ENCODE assay signal across 29 mouse cellular contexts in the genomic region with DNA sequence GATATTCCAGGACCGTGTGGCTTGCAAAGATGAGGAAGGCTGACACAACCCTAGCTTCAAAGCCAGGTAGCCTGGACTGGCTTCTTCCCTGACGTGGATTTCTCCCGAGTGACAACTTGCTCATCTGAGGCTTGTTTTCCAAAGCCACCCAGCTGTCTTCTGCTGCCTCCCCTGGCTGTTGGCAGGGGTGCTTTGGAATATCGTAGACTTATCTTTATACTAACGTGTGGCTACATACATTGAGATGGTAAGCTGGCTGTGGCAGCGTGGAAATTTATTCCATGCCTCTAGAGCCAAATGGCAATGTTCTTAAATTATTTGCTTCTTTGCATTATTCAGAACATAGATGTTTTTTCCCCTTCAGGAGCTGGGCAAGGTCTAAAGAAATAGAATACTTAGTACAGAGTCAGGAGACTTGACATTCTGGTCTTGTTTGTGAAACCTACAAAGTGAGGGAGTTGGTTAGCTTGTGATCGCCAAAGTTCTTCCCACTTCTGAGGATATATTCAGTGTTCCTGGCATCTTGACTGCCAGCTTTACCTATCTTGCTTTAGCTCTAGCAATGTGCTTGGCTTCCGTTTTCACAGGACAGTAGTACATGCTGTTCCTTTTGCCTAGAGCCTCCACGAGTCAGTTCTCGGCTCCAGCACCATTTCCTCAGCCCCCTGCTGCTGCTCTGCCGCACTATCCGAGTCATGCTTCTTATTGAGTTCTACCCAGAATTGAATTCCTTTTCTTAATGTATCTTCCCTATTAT.
DNase-seq lines count a peak whose midpoint lies in the region; ATAC-seq and TF ChIP-seq lines count a peak whose summit lies in the region.
"Had no signal": no experiment of that assay in that cellular context is flagged by ENCODE, and none has a peak within 500 bp of the region (broad histone marks: within the 10 kb centered on the region; RNA-seq: fewer than 3 reads in every experiment).

No protein-coding gene starts in this region.

- H3K27me3 ChIP-seq in midbrain, embryonic 13.5 days: no peaks in the 10 kb centered on the region
- H3K27me3 ChIP-seq: embryonic facial prominence, embryonic 12.5 days; heart, embryonic 12.5 days; hindbrain, embryonic 15.5 days; limb, embryonic 13.5 days; lung, embryonic 15.5 days had no signal

- TF ChIP-seq CTCF in cortical plate, adult 2 months (IDR thresholded peaks at IDR 0.05; ENCODE audit: extremely low read depth, insufficient read depth, low read length): no peak

- H3K36me3 ChIP-seq in midbrain, embryonic 13.5 days: peaks cover 16% of the 10 kb centered on the region; the same call in 1 of the 2 replicates
- H3K36me3 ChIP-seq: embryonic facial prominence, embryonic 12.5 days; G1E; heart, embryonic 12.5 days; limb, embryonic 13.5 days; lung, embryonic 15.5 days; midbrain, embryonic 10.5 days had no signal

- H3K4me3 ChIP-seq in cortical plate, adult 2 months (ENCODE audit: insufficient read depth, low read length): no peak overlapping the region
- no peak overlapping the region for H3K4me3 ChIP-seq in midbrain, embryonic 13.5 days (replicated peaks)
- H3K4me3 ChIP-seq: embryonic facial prominence, embryonic 12.5 days; heart, adult 2 months; heart, embryonic 12.5 days; hindbrain, embryonic 15.5 days; limb, embryonic 13.5 days; lung, embryonic 15.5 days; midbrain, embryonic 10.5 days had no signal

- no peak for TF ChIP-seq POLR2A in cortical plate, adult 2 months (IDR thresholded peaks at IDR 0.05; ENCODE audit: extremely low read depth, insufficient read depth, low read length)

- intact Hi-C loops in left cerebral cortex, postnatal 4 days (cut with DNase I): no loop called here

- H3K4me1 ChIP-seq in cortical plate, adult 2 months (ENCODE audit: control insufficient read depth, insufficient read depth, low read length): no peaks in the 10 kb centered on the region; the same call in 1 of the 2 replicates
- H3K4me1 ChIP-seq in midbrain, embryonic 13.5 days (replicated peaks): no peaks in the 10 kb centered on the region
- H3K4me1 ChIP-seq: embryonic facial prominence, embryonic 12.5 days; heart, embryonic 12.5 days; hindbrain, embryonic 15.5 days; limb, embryonic 13.5 days; lung, embryonic 15.5 days; midbrain, embryonic 10.5 days had no signal

- H3K9me3 ChIP-seq in midbrain, embryonic 13.5 days: no peaks in the 10 kb centered on the region
- H3K9me3 ChIP-seq: embryonic facial prominence, embryonic 12.5 days; G1E; heart, embryonic 12.5 days; hindbrain, embryonic 15.5 days; limb, embryonic 13.5 days; lung, embryonic 15.5 days; midbrain, embryonic 10.5 days had no signal

- DNase-seq in frontal cortex, postnatal 25 days (ENCODE audit: low spot score in 2 of 2): no peak
- peak; percentile 29 for DNase-seq in left cerebral cortex, adult 11 months (ENCODE audit: low spot score)
- no peak for DNase-seq in left cerebral cortex, postnatal 4 days
- DNase-seq in telencephalon, adult 2 months (ENCODE audit: low read depth, low spot score): peak; percentile 82
- DNase-seq: adrenal gland, postnatal 10 days; cerebellum, adult 11 months; cerebellum, adult 9-10 months; cerebellum, postnatal 36 days; embryo, embryonic 11 days; heart, adult 2 months; kidney, adult 11 months; kidney, postnatal 14 days; thymus, adult 18-20 months; thymus, postnatal 25 days had no signal

- peak overlapping the region; percentile 21; the same call in 1 of the 2 replicates for H3K27ac ChIP-seq in cortical plate, adult 2 months (ENCODE audit: insufficient read depth, low read length)
- no peak overlapping the region for H3K27ac ChIP-seq in midbrain, embryonic 13.5 days
- H3K27ac ChIP-seq: embryonic facial prominence, embryonic 12.5 days; heart, adult 2 months; hindbrain, embryonic 15.5 days; limb, embryonic 13.5 days; lung, embryonic 15.5 days; midbrain, embryonic 10.5 days had no signal

- ATAC-seq in frontal cortex, adult (ENCODE audit: low TSS enrichment): peak; percentile 89
- no peak for ATAC-seq in midbrain, embryonic 13.5 days
- ATAC-seq: forebrain, embryonic 16.5 days; inflammation-experienced regulatory T-cells, adult 6 months; midbrain, embryonic 16.5 days; Patski had no signal

- H3K4me2 ChIP-seq in midbrain, embryonic 13.5 days (replicated peaks): no peak overlapping the region
- H3K4me2 ChIP-seq: embryonic facial prominence, embryonic 12.5 days; heart, embryonic 12.5 days; hindbrain, embryonic 15.5 days; limb, embryonic 13.5 days; liver, embryonic 11.5 days; lung, embryonic 15.5 days had no signal

- H3K9ac ChIP-seq in midbrain, embryonic 13.5 days (replicated peaks): no peak overlapping the region
- H3K9ac ChIP-seq: embryonic facial prominence, embryonic 12.5 days; heart, embryonic 12.5 days; hindbrain, embryonic 15.5 days; limb, embryonic 13.5 days; lung, embryonic 15.5 days had no signal

- WGBS in midbrain, embryonic 13.5 days: 83% methylated on average over 12 of the region's 12 CpGs

Comparison
In these comparisons a context has a peak if more than half of its experiments do, and no peak if none do; other contexts are left out.
1. DNase-seq: peak in left cerebral cortex, adult 11 months (single experiment) and telencephalon, adult 2 months (single experiment); none in frontal cortex, postnatal 25 days (0 of 2) and left cerebral cortex, postnatal 4 days (single experiment).